Mouse (Mus musculus) liver, embryonic 14.5 days (tissue): ENCODE results near the gene Txnip.

Source experiments
- CTCF ChIP-seq: IDR thresholded peaks from 2 replicates; pipeline ENCODE4 v1.5.1; 2016; ENCODE audit warnings: antibody characterized with exemption, low read depth, control low read depth
- EP300 ChIP-seq: IDR thresholded peaks from 2 replicates; pipeline ENCODE4 v1.6.1; 2016; ENCODE audit warnings: antibody characterized with exemption, low read depth

DNA sequence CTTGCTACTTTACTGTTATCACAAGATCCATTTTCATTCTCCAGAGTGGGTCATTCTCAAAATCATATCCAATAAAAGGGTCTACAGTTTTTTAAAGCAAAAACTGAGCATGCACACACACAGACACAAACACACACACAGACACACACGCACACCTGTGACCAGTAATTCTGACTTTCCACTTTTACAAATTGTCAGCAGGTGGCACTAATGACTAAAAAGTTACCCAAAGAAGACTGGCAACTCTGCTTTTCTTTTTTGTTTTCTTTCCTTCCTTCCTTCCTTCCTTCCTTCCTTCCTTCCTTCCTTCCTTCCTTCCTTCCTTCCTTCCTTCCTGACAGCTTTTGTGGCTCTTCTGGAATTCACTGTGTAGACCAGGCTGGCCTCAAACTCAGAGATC lies 12.2 kb upstream of the Txnip start:
- peak; percentile 29; the same call in 1 of the 2 replicates for TF ChIP-seq CTCF
- no peak for TF ChIP-seq EP300
